Mouse (Mus musculus) ES-Bruce4 (cell line): ENCODE results near the gene Inpp4b.

Experiments used
- CTCF ChIP-seq: IDR thresholded peaks from one replicate; pipeline ENCODE4 v1.8.1; 2011; ENCODE audit warnings: low read depth, low read length
- EP300 ChIP-seq: IDR thresholded peaks from 2 replicates; pipeline ENCODE4 v1.6.1; 2011; ENCODE audit warnings: low read depth, low read length; ENCODE audit not compliant: insufficient read depth
- POLR2A ChIP-seq: IDR thresholded peaks from one replicate; pipeline ENCODE4 v1.8.1; 2011; ENCODE audit warnings: low read length; ENCODE audit not compliant: insufficient read depth

DNA sequence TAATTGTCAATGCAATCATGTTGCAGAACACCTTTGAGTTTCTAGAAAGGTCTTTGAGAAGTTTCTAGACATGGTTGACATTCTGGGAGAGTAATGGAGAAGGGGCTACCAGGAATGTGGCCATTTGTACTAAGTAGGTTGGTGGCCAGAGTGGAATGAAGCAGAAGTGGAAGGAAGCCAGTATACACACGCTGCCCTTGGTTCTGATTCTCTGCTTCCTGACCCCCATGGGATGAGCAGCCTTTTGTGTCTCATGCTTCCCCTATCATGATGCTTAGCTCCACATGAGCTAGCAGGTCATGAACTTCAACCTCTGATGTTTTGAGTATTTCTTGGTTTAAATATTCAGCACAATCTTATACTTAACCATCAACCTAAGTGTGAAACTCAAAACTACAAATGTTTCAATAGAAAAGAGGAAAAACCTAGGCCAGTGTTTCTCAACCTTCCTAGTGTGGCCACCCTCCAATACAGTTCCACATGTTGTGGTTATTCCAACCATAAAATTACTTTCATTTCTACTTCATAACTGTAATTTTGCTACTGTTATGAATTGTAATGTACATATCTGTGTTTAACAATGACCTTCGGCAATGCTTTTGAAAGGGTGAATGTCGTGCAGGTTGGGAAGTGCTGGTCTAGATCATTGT is 233.0 kb downstream of the Inpp4b start:
- no peak for TF ChIP-seq CTCF
- TF ChIP-seq EP300 = no peak
- TF ChIP-seq POLR2A = no peak
